Comparison of ENCODE assay signal across 8 mouse cellular contexts in genomic region chr2:27038596-27038995, GRCm38 (mm10). TPM values are rescaled to one million over a fixed set of nuclear protein-coding genes. Genes with fewer than 3 reads are reported as not detected.
A peak's percentile ranks its signal among the peaks of the same experiment; 100 is the strongest.
DNase-seq lines count a peak whose midpoint lies in the region; ATAC-seq and TF ChIP-seq lines count a peak whose summit lies in the region.

No protein-coding gene starts in this region.

- no peak overlapping the region for H3K9ac ChIP-seq in midbrain, embryonic 12.5 days (replicated peaks)

- TF ChIP-seq CTCF in cortical plate, adult 2 months (IDR thresholded peaks at IDR 0.05; ENCODE audit: extremely low read depth, insufficient read depth, low read length): peak; percentile 95

- peaks cover 7% of the 10 kb centered on the region for H3K27me3 ChIP-seq in midbrain, embryonic 12.5 days

- H3K4me1 ChIP-seq in cortical plate, adult 2 months (ENCODE audit: control insufficient read depth, insufficient read depth, low read length): no peaks in the 10 kb centered on the region
- no peaks in the 10 kb centered on the region for H3K4me1 ChIP-seq in midbrain, embryonic 12.5 days

- WGBS in midbrain, embryonic 12.5 days: 3% methylated on average over 3 of the region's 3 CpGs

- H3K4me3 ChIP-seq in cortical plate, adult 2 months (ENCODE audit: insufficient read depth, low read length): no peak overlapping the region
- H3K4me3 ChIP-seq in midbrain, embryonic 12.5 days: no peak overlapping the region

- peak; percentile 66 for DNase-seq in gastrocnemius, adult 18-20 months (ENCODE audit: low spot score)
- no peak for DNase-seq in gastrocnemius, adult 8-10 months (ENCODE audit: low spot score in 2 of 2)
- DNase-seq in ZHBTc4 (ENCODE audit: low read depth, low spot score): peak; percentile 78
- peak; percentile 88 for DNase-seq in heart, postnatal 4 days
- peak; percentile 73 to 90 for DNase-seq in layer of hippocampus, postnatal 14 days (ENCODE audit: low spot score in 2 of 2)
- peak; percentile 57 to 77 for DNase-seq in spleen, postnatal 10 days (ENCODE audit: low spot score in 2 of 2)

- no peaks in the 10 kb centered on the region for H3K9me3 ChIP-seq in midbrain, embryonic 12.5 days

- no peak overlapping the region for H3K27ac ChIP-seq in cortical plate, adult 2 months (ENCODE audit: insufficient read depth, low read length)
- no peak overlapping the region for H3K27ac ChIP-seq in midbrain, embryonic 12.5 days (replicated peaks)

- TF ChIP-seq POLR2A in cortical plate, adult 2 months (IDR thresholded peaks at IDR 0.05; ENCODE audit: extremely low read depth, insufficient read depth, low read length): no peak

- ATAC-seq in midbrain, embryonic 12.5 days (ENCODE audit: low FRiP score, low read depth): peak; percentile 41; the same call in 1 of the 2 replicates

- no peak overlapping the region for H3K4me2 ChIP-seq in midbrain, embryonic 12.5 days (replicated peaks)

- H3K36me3 ChIP-seq in midbrain, embryonic 12.5 days: no peaks in the 10 kb centered on the region

RNA-seq across cellular contexts. Expression of gene Slc2a6, which starts 10.8 kb away (rescaled TPM):
- under 1 TPM in 1 of 2 experiments, not detected in 1; 0.17 TPM for total RNA-seq in gastrocnemius, adult 18-20 months (2021)
- total RNA-seq in gastrocnemius, adult 8-10 months (2022): under 1 TPM in 1 of 4 experiments, not detected in 3; 0.15 TPM
- 43.2 and 46.6 TPM in 2 replicates for polyA plus RNA-seq in cortical plate, adult 2 months (2012; rRNA removed)
- total RNA-seq in heart, postnatal 4 days (2021): under 1 TPM; 0.18 to 0.24 TPM
- 10 to 100 TPM; 46.3 to 46.7 TPM for total RNA-seq in layer of hippocampus, postnatal 14 days (2021)
- polyA plus RNA-seq in midbrain, embryonic 12.5 days (2016; fragmentation: Nextera tagmentation; extraction: Ambion mirVana): 2.9 and 3.5 TPM in 2 replicates

RNA-seq across cellular contexts. Expression of gene Cacfd1, which starts 28.9 kb away (rescaled TPM):
- 10 to 100 TPM; 31.2 to 34.2 TPM for total RNA-seq in gastrocnemius, adult 18-20 months (2021)
- 10 to 100 TPM; 38.2 to 45.6 (median 39.4) TPM for total RNA-seq in gastrocnemius, adult 8-10 months (2022)
- 63.7 and 64.1 TPM in 2 replicates for polyA plus RNA-seq in cortical plate, adult 2 months (2012; rRNA removed)
- 10 to 100 TPM; 28.0 to 29.7 TPM for total RNA-seq in heart, postnatal 4 days (2021)
- total RNA-seq in layer of hippocampus, postnatal 14 days (2021): 10 to 100 TPM; 50.6 to 52.1 TPM
- 116 and 126 TPM in 2 replicates for polyA plus RNA-seq in midbrain, embryonic 12.5 days (2016; fragmentation: Nextera tagmentation; extraction: Ambion mirVana)

RNA-seq across cellular contexts. Expression of gene Mymk, which starts 33.4 kb away (rescaled TPM):
- under 1 TPM; 0.18 to 0.21 TPM for total RNA-seq in gastrocnemius, adult 18-20 months (2021)
- under 1 TPM in 1 of 4 experiments, not detected in 3; 0.48 TPM for total RNA-seq in gastrocnemius, adult 8-10 months (2022)
- polyA plus RNA-seq in cortical plate, adult 2 months (2012; rRNA removed): 0.51 and 0.69 TPM in 2 replicates
- not detected for total RNA-seq in heart, postnatal 4 days (2021)
- 1 to 10 TPM; 1.1 to 1.4 TPM for total RNA-seq in layer of hippocampus, postnatal 14 days (2021)
- 0.14 TPM in 1 of 2 replicates, not detected in the other for polyA plus RNA-seq in midbrain, embryonic 12.5 days (2016; fragmentation: Nextera tagmentation; extraction: Ambion mirVana)

RNA-seq across cellular contexts. Expression of gene Adamtsl2, which starts 40.6 kb away (rescaled TPM):
- total RNA-seq in gastrocnemius, adult 18-20 months (2021): 1 to 10 TPM; 2.7 to 6.9 TPM
- total RNA-seq in gastrocnemius, adult 8-10 months (2022): 1 to 10 TPM in 3 of 4 experiments, under 1 TPM in 1; 0.99 to 2.2 (median 1.5) TPM
- polyA plus RNA-seq in cortical plate, adult 2 months (2012; rRNA removed): 32.0 and 36.7 TPM in 2 replicates
- 10 to 100 TPM; 10.6 to 11.4 TPM for total RNA-seq in heart, postnatal 4 days (2021)
- 10 to 100 TPM; 12.7 to 14.7 TPM for total RNA-seq in layer of hippocampus, postnatal 14 days (2021)
- 6.7 and 7.6 TPM in 2 replicates for polyA plus RNA-seq in midbrain, embryonic 12.5 days (2016; fragmentation: Nextera tagmentation; extraction: Ambion mirVana)

Comparison
In these comparisons a context has a peak if more than half of its experiments do, and no peak if none do; other contexts are left out.
1. DNase-seq: peak in gastrocnemius, adult 18-20 months (single experiment), ZHBTc4 (single experiment), heart, postnatal 4 days (single experiment), layer of hippocampus, postnatal 14 days (2 of 2) and spleen, postnatal 10 days (2 of 2); none in gastrocnemius, adult 8-10 months (0 of 2).
2. RNA of gene Slc2a6, which starts 10.8 kb away (total RNA-seq): 46.3 to 46.7 TPM in layer of hippocampus, postnatal 14 days; 0.18 to 0.24 TPM in heart, postnatal 4 days, 0.17 TPM in gastrocnemius, adult 18-20 months and 0.15 TPM in gastrocnemius, adult 8-10 months; every median in the first group is over 10 times any median in the second.